Mouse (Mus musculus): ENCODE measurements at regions not wholly inside any gene's neighbourhood (a gene's known extent, or its start where the extent isn't known, plus 50 kb on each side); places are given as distances from the start of the nearest gene placed in this dataset.

DNA sequence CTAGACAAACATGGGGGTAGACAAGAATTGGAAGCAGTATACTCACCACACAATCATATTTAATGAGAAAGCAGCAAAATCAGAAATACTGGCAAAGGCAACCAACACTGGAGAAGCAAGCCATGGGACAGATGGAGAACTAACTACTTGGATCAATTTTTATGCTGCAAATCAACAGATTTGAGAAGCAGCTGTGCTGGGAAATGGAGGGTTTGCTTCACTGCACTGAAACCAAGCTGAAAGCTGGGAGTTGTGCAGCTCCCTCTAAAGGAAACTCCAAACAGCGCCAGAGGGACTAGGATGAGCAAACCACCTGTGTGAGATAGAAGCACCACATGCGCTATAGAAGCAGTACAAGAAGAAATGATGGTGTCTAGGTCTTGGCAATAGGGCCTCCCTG lies 1246.0 kb downstream of the Lrfn5 start:
- DNase-seq (ENCODE audit: low spot score in 2 of 2) = peak in 1 of 2 experiments; percentile 2

DNA sequence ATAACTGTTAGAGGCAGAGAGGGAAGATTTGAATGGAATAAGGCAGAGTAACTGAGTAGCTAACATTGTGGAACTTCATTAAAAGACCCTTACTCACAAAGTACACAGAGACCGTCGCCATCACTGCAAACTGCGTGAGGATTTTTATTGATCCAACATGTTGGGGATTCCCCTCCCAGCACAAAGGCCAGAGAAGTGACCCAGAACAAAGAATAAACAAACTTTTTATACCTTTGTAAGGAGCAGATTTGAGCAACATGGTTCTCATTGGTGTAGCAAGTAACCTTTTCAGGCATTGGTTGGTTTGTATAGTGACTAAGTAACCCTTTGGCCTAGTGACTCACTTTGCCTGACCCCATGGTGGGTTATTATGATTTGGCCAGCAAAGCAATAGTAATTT lies 1246.9 kb downstream of the Lrfn5 start:
- no peak for DNase-seq (ENCODE audit: low spot score in 2 of 2)

- DNase-seq (ENCODE audit: low spot score in 2 of 2) = no peak
Measured at GRCm38 (mm10) chr12:62775974-62776373, 1253.0 kb downstream of the Lrfn5 start.

- DNase-seq (ENCODE audit: low spot score in 2 of 2) = peak in 1 of 2 experiments; percentile 1
Measured at GRCm38 (mm10) chr12:62812781-62813180, 1289.8 kb downstream of the Lrfn5 start.

Measured in frontal cortex, postnatal 36 days (tissue).